Mouse (Mus musculus) monocyte, adult 5-6 weeks (primary cell): ENCODE data around the gene Ren1. TPM values are rescaled to one million over a fixed set of nuclear protein-coding genes. Genes with fewer than 3 reads are reported as not detected.
"Not testable (repeated sequence)": the region's sequence is repeated elsewhere in the genome, so short reads cannot be mapped to it uniquely, and the experiment has no call there.

Source experiments
- ATAC-seq: fragments of 153-309, 156-312 bp; replicated peaks from 2 replicates; pipeline ENCODE4 v1.8.0; 2017; ENCODE audit warnings: mild to moderate bottlenecking; ENCODE audit not compliant: low TSS enrichment, insufficient number of reproducible peaks, severe bottlenecking, poor library complexity, low FRiP score
- total RNA-seq: library from RNA; stranded (forward); fragments of 200-1000, 200-491, 200-594 nt; gene quantifications from 3 replicates; pipeline ENCODE4 v1.2.3, GENCODE M21; 2017

Gene Ren1
- total RNA-seq, 1 experiment from 2014 or later = not detected

GRCm38 (mm10) chr1:133332656-133333430, 17.5 kb upstream of the Ren1 start:
- no peak for ATAC-seq

- ATAC-seq = no peak
Observed at GRCm38 (mm10) chr1:133333937-133334336, 16.4 kb upstream of the Ren1 start.

GRCm38 (mm10) chr1:133340403-133340802, 9.9 kb upstream of the Ren1 start:
- ATAC-seq = not testable (repeated sequence)

- ATAC-seq = no peak
Observed at GRCm38 (mm10) chr1:133344357-133344756, 6.0 kb upstream of the Ren1 start.

GRCm38 (mm10) chr1:133346531-133346930, 3.8 kb upstream of the Ren1 start:
- ATAC-seq = no peak

GRCm38 (mm10) chr1:133347226-133347625, 3.1 kb upstream of the Ren1 start:
- ATAC-seq = no peak

- ATAC-seq = peak; percentile 13; the same call in 1 of the 2 replicates
Observed at GRCm38 (mm10) chr1:133347693-133348520, 2.4 kb upstream of the Ren1 start.

- no peak for ATAC-seq
Observed at GRCm38 (mm10) chr1:133351762-133352161, 1.5 kb downstream of the Ren1 start.

GRCm38 (mm10) chr1:133353371-133353809, 3.1 kb downstream of the Ren1 start:
- ATAC-seq = 0 out of 2 replicates have a peak, but pooled peaks have one; percentile 40

GRCm38 (mm10) chr1:133355469-133355868, 5.2 kb downstream of the Ren1 start:
- ATAC-seq = no peak

GRCm38 (mm10) chr1:133355912-133356311, 5.6 kb downstream of the Ren1 start:
- ATAC-seq = no peak

GRCm38 (mm10) chr1:133356330-133356729, 6.0 kb downstream of the Ren1 start:
- ATAC-seq = no peak

GRCm38 (mm10) chr1:133361006-133361405, 10.7 kb downstream of the Ren1 start:
- ATAC-seq = no peak

GRCm38 (mm10) chr1:133362103-133362502, 11.8 kb downstream of the Ren1 start:
- no peak for ATAC-seq

GRCm38 (mm10) chr1:133363276-133364021, 13.1 kb downstream of the Ren1 start, which contains the start of gene Etnk2:
Gene Etnk2 (plus strand): TSS chr1:133363572.
- no peak for ATAC-seq

- ATAC-seq = no peak
Observed at GRCm38 (mm10) chr1:133364022-133364630, 13.8 kb downstream of the Ren1 start.

GRCm38 (mm10) chr1:133364890-133365289, 14.6 kb downstream of the Ren1 start:
- no peak for ATAC-seq

GRCm38 (mm10) chr1:133366951-133367605, 16.8 kb downstream of the Ren1 start:
- no peak for ATAC-seq
